Comparison of ENCODE assay signal across 9 mouse cellular contexts in the genomic region with DNA sequence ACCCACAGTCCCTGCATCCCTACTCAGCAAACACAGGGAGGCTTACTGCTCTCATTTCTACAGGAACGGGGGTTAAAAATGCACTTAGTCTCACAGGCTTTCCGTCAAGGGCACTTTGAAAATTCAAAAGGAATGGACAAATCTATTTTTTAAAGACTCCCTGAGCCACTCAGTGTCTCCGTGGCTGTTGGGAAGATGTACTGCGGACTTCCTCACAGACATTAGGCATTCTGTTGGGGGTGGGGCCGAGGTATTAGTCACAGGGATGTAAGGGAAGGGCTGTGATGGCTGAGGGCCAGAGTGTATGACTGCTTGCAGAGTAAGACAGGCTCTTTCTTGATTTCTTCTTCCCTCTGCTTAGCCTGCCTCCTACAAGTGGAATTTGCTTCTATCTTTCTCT.
DNase-seq lines count a peak whose midpoint lies in the region; ATAC-seq lines count a peak whose summit lies in the region.
"Had no signal": no experiment of that assay in that cellular context is flagged by ENCODE, and none has a peak within 500 bp of the region (broad histone marks: within the 10 kb centered on the region; RNA-seq: fewer than 3 reads in every experiment).

No protein-coding gene starts in this region.

- H3K27me3 ChIP-seq in heart, embryonic 13.5 days (replicated peaks) = 0 out of 2 replicates have a peak, but pooled peaks cover 3% of the 10 kb centered on the region
- H3K27me3 ChIP-seq in liver, embryonic 11.5 days (replicated peaks; ENCODE audit: control insufficient read depth, insufficient read depth, low read length) = no peaks in the 10 kb centered on the region

- H3K36me3 ChIP-seq in heart, embryonic 13.5 days = peaks cover 7% of the 10 kb centered on the region; the same call in 1 of the 2 replicates
- H3K36me3 ChIP-seq in liver, embryonic 11.5 days (ENCODE audit: control insufficient read depth, insufficient read depth, low read length) = no peaks in the 10 kb centered on the region
- H3K36me3 ChIP-seq: G1E had no signal

- ATAC-seq in heart, embryonic 13.5 days (ENCODE audit: extremely low read depth, insufficient number of reproducible peaks, low FRiP score, low TSS enrichment) = no peak
- no peak for ATAC-seq in liver, embryonic 11.5 days (replicated peaks; ENCODE audit: low FRiP score)

- H3K4me2 ChIP-seq in heart, embryonic 13.5 days = peak overlapping the region; percentile 17; the same call in 1 of the 2 replicates
- H3K4me2 ChIP-seq in liver, embryonic 11.5 days = peak overlapping the region; percentile 44

- H3K27ac ChIP-seq in heart, embryonic 13.5 days (replicated peaks) = no peak overlapping the region
- no peak overlapping the region for H3K27ac ChIP-seq in liver, embryonic 11.5 days (ENCODE audit: low read depth, low read length)

- no peak overlapping the region for H3K4me3 ChIP-seq in heart, embryonic 13.5 days
- H3K4me3 ChIP-seq in liver, embryonic 11.5 days (ENCODE audit: low read depth, low read length) = no peak overlapping the region

- no peaks in the 10 kb centered on the region for H3K9me3 ChIP-seq in heart, embryonic 13.5 days
- no peaks in the 10 kb centered on the region for H3K9me3 ChIP-seq in liver, embryonic 11.5 days (ENCODE audit: control insufficient read depth, low read length)

- no peak overlapping the region for H3K9ac ChIP-seq in heart, embryonic 13.5 days
- no peak overlapping the region for H3K9ac ChIP-seq in liver, embryonic 11.5 days (ENCODE audit: low read depth, low read length)

- no peak for DNase-seq in heart, adult 18-20 months
- DNase-seq in urinary bladder, postnatal 14 days (ENCODE audit: low spot score) = peak; percentile 38
- DNase-seq in urinary bladder, adult 2 months (ENCODE audit: low spot score) = no peak
- DNase-seq in liver, embryonic 11.5 days (ENCODE audit: low spot score) = no peak
- peak; percentile 24 for DNase-seq in telencephalon, adult 2 months (ENCODE audit: low read depth, low spot score)
- no peak for DNase-seq in B cell, adult 2 months
- no peak for DNase-seq in thymus, adult 18-20 months

- 21% methylated on average over 5 of the region's 5 CpGs for WGBS in heart, embryonic 13.5 days
- WGBS in liver, embryonic 11.5 days = 19% methylated on average over 5 of the region's 5 CpGs

- peaks cover 29% of the 10 kb centered on the region for H3K4me1 ChIP-seq in heart, embryonic 13.5 days
- H3K4me1 ChIP-seq in liver, embryonic 11.5 days (replicated peaks; ENCODE audit: control insufficient read depth, insufficient read depth, low read length) = peaks cover 10% of the 10 kb centered on the region

Comparison
In these comparisons a context has a peak if more than half of its experiments do, and no peak if none do; other contexts are left out.
1. DNase-seq: peak in urinary bladder, postnatal 14 days (single experiment) and telencephalon, adult 2 months (single experiment); none in heart, adult 18-20 months (0 of 2), urinary bladder, adult 2 months (single experiment), liver, embryonic 11.5 days (single experiment), B cell, adult 2 months (0 of 2) and thymus, adult 18-20 months (0 of 2).